Mouse (Mus musculus): ENCODE data around the gene Galnt11. TPM values are rescaled to one million over a fixed set of nuclear protein-coding genes. Genes with fewer than 3 reads are reported as not detected.
"Not testable (repeated sequence)": the region's sequence is repeated elsewhere in the genome, so short reads cannot be mapped to it uniquely, and the experiment has no call there.

Galnt11 gene
- polyA plus RNA-seq, 1 experiment from 2014 or later, result 31.3 TPM

- not testable (repeated sequence) for H3K9me3 ChIP-seq (replicated peaks); H3K27ac ChIP-seq; H3K27me3 ChIP-seq; H3K4me3 ChIP-seq; H3K9ac ChIP-seq; H3K36me3 ChIP-seq; H3K4me1 ChIP-seq (replicated peaks); ATAC-seq (replicated peaks; ENCODE audit: insufficient number of reproducible peaks, insufficient read depth, low FRiP score, low read depth); H3K4me2 ChIP-seq
Measured at GRCm38 (mm10) chr5:25213216-25213615, 8.5 kb upstream of the Galnt11 start.

DNA sequence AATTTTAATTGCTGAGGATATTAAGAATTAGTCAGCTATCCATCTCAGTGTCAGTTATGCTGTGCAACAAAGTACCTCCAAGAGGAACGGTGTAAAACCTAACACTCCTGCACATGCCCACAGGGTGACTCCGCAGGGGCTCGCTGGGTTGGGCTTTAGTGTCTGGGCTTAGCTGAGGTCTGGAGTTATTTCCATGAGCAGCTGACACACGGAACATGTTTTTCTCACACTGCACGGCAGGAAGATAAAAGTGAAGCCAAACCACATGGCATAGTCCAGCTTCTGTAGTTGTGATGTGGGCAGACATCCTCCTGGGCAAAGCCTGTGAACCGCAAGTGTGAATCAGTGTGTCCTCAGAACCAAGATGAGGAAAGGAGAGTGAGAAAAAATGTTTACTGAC, 6.7 kb upstream of the Galnt11 start:
- ATAC-seq (replicated peaks; ENCODE audit: insufficient number of reproducible peaks, insufficient read depth, low FRiP score, low read depth), result no peak
- Histone ChIP-seq H3K27ac (no peak overlapping the region), H3K27me3 (no peaks in the 10 kb centered on the region), H3K4me3 (no peak overlapping the region), H3K36me3 (no peaks in the 10 kb centered on the region), H3K9ac (no peak overlapping the region), H3K4me1 (replicated peaks) (no peaks in the 10 kb centered on the region), H3K4me2 (no peak overlapping the region), H3K9me3 (replicated peaks) (no peaks in the 10 kb centered on the region)
- WGBS, result 67% methylated on average over 6 of the region's 6 CpGs

- 3% methylated on average over 72 of the region's 72 CpGs for WGBS
- peak; percentile 94 for ATAC-seq (replicated peaks; ENCODE audit: insufficient number of reproducible peaks, insufficient read depth, low FRiP score, low read depth)
- Histone ChIP-seq H3K9me3 (replicated peaks) (no peaks in the 10 kb centered on the region), H3K4me2 (peak within 1 kb of the TSS; percentile 73), H3K27me3 (no peaks in the 10 kb centered on the region), H3K9ac (peak within 1 kb of the TSS; percentile 90), H3K27ac (peak within 1 kb of the TSS; percentile 90), H3K4me3 (peak within 1 kb of the TSS; percentile 81), H3K4me1 (replicated peaks) (peaks cover 6% of the 10 kb centered on the region), H3K36me3 (no peaks in the 10 kb centered on the region)
Measured at GRCm38 (mm10) chr5:25222752-25223702, 1.3 kb downstream of the Galnt11 start, which contains the start of gene E130116L18Rik. TSS of gene E130116L18Rik (minus strand) at chr5:25223153.

GRCm38 (mm10) chr5:25224377-25224776, 2.7 kb downstream of the Galnt11 start:
- H3K4me3 ChIP-seq; H3K4me2 ChIP-seq; H3K27ac ChIP-seq; ATAC-seq (replicated peaks; ENCODE audit: insufficient number of reproducible peaks, insufficient read depth, low FRiP score, low read depth); H3K4me1 ChIP-seq (replicated peaks); H3K27me3 ChIP-seq; H3K9ac ChIP-seq; H3K9me3 ChIP-seq (replicated peaks); H3K36me3 ChIP-seq: not testable (repeated sequence)
- 81% methylated on average over 1 of the region's 1 CpGs for WGBS

GRCm38 (mm10) chr5:25243101-25243500, 21.4 kb downstream of the Galnt11 start:
- H3K4me1 ChIP-seq (replicated peaks), result no peaks in the 10 kb centered on the region
- no peak overlapping the region for H3K4me3 ChIP-seq
- no peak for ATAC-seq (replicated peaks; ENCODE audit: insufficient number of reproducible peaks, insufficient read depth, low FRiP score, low read depth)
- no peak overlapping the region for H3K9ac ChIP-seq
- H3K4me2 ChIP-seq, result no peak overlapping the region
- H3K36me3 ChIP-seq, result no peaks in the 10 kb centered on the region
- no peaks in the 10 kb centered on the region for H3K9me3 ChIP-seq (replicated peaks)
- H3K27ac ChIP-seq, result no peak overlapping the region
- WGBS, result 84% methylated on average over 6 of the region's 6 CpGs
- H3K27me3 ChIP-seq, result no peaks in the 10 kb centered on the region

GRCm38 (mm10) chr5:25245806-25246472, 24.2 kb downstream of the Galnt11 start:
- 83% methylated on average over 10 of the region's 10 CpGs for WGBS
- Histone ChIP-seq H3K27ac (no peak overlapping the region), H3K4me3 (no peak overlapping the region), H3K27me3 (no peaks in the 10 kb centered on the region), H3K4me2 (no peak overlapping the region), H3K4me1 (replicated peaks) (no peaks in the 10 kb centered on the region), H3K36me3 (peaks cover 18% of the 10 kb centered on the region), H3K9ac (no peak overlapping the region), H3K9me3 (replicated peaks) (no peaks in the 10 kb centered on the region)
- no peak for ATAC-seq (replicated peaks; ENCODE audit: insufficient number of reproducible peaks, insufficient read depth, low FRiP score, low read depth)

- ATAC-seq (replicated peaks; ENCODE audit: insufficient number of reproducible peaks, insufficient read depth, low FRiP score, low read depth), result no peak
- Histone ChIP-seq H3K4me3 (no peak overlapping the region), H3K4me1 (replicated peaks) (no peaks in the 10 kb centered on the region), H3K9me3 (replicated peaks) (no peaks in the 10 kb centered on the region), H3K4me2 (no peak overlapping the region), H3K36me3 (peaks cover 24% of the 10 kb centered on the region), H3K27ac (no peak overlapping the region), H3K27me3 (no peaks in the 10 kb centered on the region), H3K9ac (no peak overlapping the region)
- WGBS, result 80% methylated on average over 1 of the region's 1 CpGs
Measured at GRCm38 (mm10) chr5:25246473-25246865, 24.8 kb downstream of the Galnt11 start.

GRCm38 (mm10) chr5:25247036-25247435, 25.3 kb downstream of the Galnt11 start:
- WGBS, result 63% methylated on average over 3 of the region's 3 CpGs
- Histone ChIP-seq H3K9me3 (replicated peaks) (no peaks in the 10 kb centered on the region), H3K4me1 (replicated peaks) (no peaks in the 10 kb centered on the region), H3K27ac (no peak overlapping the region), H3K36me3 (peaks cover 29% of the 10 kb centered on the region), H3K27me3 (no peaks in the 10 kb centered on the region), H3K9ac (no peak overlapping the region), H3K4me2 (no peak overlapping the region), H3K4me3 (no peak overlapping the region)
- ATAC-seq (replicated peaks; ENCODE audit: insufficient number of reproducible peaks, insufficient read depth, low FRiP score, low read depth), result no peak

GRCm38 (mm10) chr5:25252423-25252822, 30.7 kb downstream of the Galnt11 start:
- no peak for ATAC-seq (replicated peaks; ENCODE audit: insufficient number of reproducible peaks, insufficient read depth, low FRiP score, low read depth)
- no peak overlapping the region for H3K27ac ChIP-seq
- H3K36me3 ChIP-seq, result peaks cover 55% of the 10 kb centered on the region
- H3K9me3 ChIP-seq (replicated peaks), result no peaks in the 10 kb centered on the region
- WGBS, result 48% methylated on average over 2 of the region's 2 CpGs
- no peaks in the 10 kb centered on the region for H3K27me3 ChIP-seq
- no peak overlapping the region for H3K9ac ChIP-seq
- H3K4me1 ChIP-seq (replicated peaks), result peaks cover 4% of the 10 kb centered on the region; the same call in 1 of the 2 replicates
- H3K4me2 ChIP-seq, result no peak overlapping the region
- no peak overlapping the region for H3K4me3 ChIP-seq

DNA sequence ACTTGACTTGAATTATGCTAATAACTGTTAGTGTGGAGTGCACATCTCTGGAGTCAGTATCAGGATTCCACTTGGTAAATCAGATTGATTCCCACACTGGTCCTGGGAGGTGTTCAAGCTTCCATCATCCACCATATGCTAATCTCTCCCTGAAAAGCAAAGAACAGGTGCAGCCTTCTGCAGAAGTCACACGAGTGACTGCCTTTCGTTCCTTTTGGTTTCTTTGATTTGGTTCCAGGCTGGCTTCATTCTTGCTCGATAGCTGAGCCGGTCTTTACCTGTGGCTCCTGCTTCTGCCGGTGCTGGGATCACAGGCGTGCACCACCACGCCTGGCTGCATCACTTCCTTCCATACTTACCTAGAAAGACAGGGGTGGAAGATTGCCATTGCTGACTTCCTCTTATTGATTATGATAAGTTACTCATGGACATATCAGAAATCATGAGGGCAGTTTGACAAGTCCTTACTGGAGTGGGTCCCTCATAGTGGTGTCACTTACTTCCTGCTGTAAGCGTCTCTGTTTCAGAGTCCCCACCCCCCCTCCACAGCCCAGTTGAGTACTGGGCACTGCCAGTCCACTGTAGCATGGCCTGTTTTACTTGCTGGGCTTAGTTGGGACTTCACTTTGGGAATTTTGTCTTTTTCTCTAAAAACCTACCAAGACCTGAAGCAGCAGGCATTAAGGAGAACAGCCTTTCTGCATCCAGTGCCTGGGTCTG, 31.3 kb downstream of the Galnt11 start:
- Histone ChIP-seq H3K27ac (no peak overlapping the region), H3K4me2 (no peak overlapping the region), H3K9ac (no peak overlapping the region), H3K27me3 (no peaks in the 10 kb centered on the region), H3K9me3 (replicated peaks) (no peaks in the 10 kb centered on the region), H3K4me1 (replicated peaks) (peaks cover 4% of the 10 kb centered on the region; the same call in 1 of the 2 replicates), H3K36me3 (peaks cover 61% of the 10 kb centered on the region), H3K4me3 (no peak overlapping the region)
- 85% methylated on average over 8 of the region's 8 CpGs for WGBS
- no peak for ATAC-seq (replicated peaks; ENCODE audit: insufficient number of reproducible peaks, insufficient read depth, low FRiP score, low read depth)

GRCm38 (mm10) chr5:25254491-25254890, 32.8 kb downstream of the Galnt11 start:
- H3K27ac ChIP-seq, result no peak overlapping the region
- no peak overlapping the region for H3K4me3 ChIP-seq
- no peaks in the 10 kb centered on the region for H3K27me3 ChIP-seq
- peaks cover 4% of the 10 kb centered on the region; the same call in 1 of the 2 replicates for H3K4me1 ChIP-seq (replicated peaks)
- H3K4me2 ChIP-seq, result no peak overlapping the region
- WGBS, result 93% methylated on average over 4 of the region's 4 CpGs
- no peaks in the 10 kb centered on the region for H3K9me3 ChIP-seq (replicated peaks)
- ATAC-seq (replicated peaks; ENCODE audit: insufficient number of reproducible peaks, insufficient read depth, low FRiP score, low read depth), result no peak
- peaks cover 68% of the 10 kb centered on the region for H3K36me3 ChIP-seq
- H3K9ac ChIP-seq, result no peak overlapping the region
